Mouse (Mus musculus) kidney, embryonic 15.5 days (tissue): ENCODE results near the gene Fndc3b. TPM values are rescaled to one million over a fixed set of nuclear protein-coding genes. Genes with fewer than 3 reads are reported as not detected.

ENCODE experiments used
- ATAC-seq: fragments of 200-750 bp; cut with Nextera tagmentation; replicated peaks from 2 replicates; pipeline ENCODE4 v1.8.0; 2017; ENCODE audit warnings: moderate TSS enrichment; ENCODE audit not compliant: low FRiP score
- H3K27ac ChIP-seq: fragments of 300-500 bp; sonication (generic); 2 replicates; pipeline ENCODE4 v1.5.1; 2015; ENCODE audit warnings: mild to moderate bottlenecking, inconsistent platforms
- H3K27me3 ChIP-seq: fragments of 300-500 bp; sonication (generic); 2 replicates; pipeline ENCODE4 v1.6.1; 2015; ENCODE audit warnings: inconsistent platforms
- H3K36me3 ChIP-seq: fragments of 300-500 bp; sonication (generic); 2 replicates; pipeline ENCODE4 v1.6.1; 2015; ENCODE audit warnings: inconsistent platforms
- H3K4me1 ChIP-seq: fragments of 300-500 bp; sonication (generic); 2 replicates; pipeline ENCODE4 v1.6.1; 2015; ENCODE audit warnings: inconsistent platforms
- H3K4me2 ChIP-seq: fragments of 300-500 bp; sonication (generic); 2 replicates; pipeline ENCODE4 v1.6.1; 2015; ENCODE audit warnings: moderate library complexity, mild to moderate bottlenecking, inconsistent platforms
- H3K4me3 ChIP-seq: fragments of 300-500 bp; sonication (generic); replicated peaks from 2 replicates; pipeline ENCODE4 v1.5.1; 2015; ENCODE audit warnings: mild to moderate bottlenecking, inconsistent platforms
- H3K9ac ChIP-seq: fragments of 300-500 bp; sonication (generic); 2 replicates; pipeline ENCODE4 v1.6.1; 2015; ENCODE audit warnings: mild to moderate bottlenecking, inconsistent platforms
- H3K9me3 ChIP-seq: fragments of 300-500 bp; sonication (generic); replicated peaks from 2 replicates; pipeline ENCODE4 v1.6.1; 2016; ENCODE audit warnings: inconsistent platforms
- WGBS: fragments of 180-500 bp; shearing (Covaris S2); methylation state at CpG from one replicate; pipeline ENCODE4 v1.1.7; 2015; ENCODE audit warnings: mixed read lengths; 5-methylcytosine and 5-hydroxymethylcytosine counted together
- polyA plus RNA-seq: library from polyadenylated mRNA; unstranded; fragments of >200 nt; fragmentation: Nextera tagmentation; extraction: Ambion mirVana; gene quantifications from 2 replicates; pipeline ENCODE4 v1.2.1, GENCODE M21; 2015

The Fndc3b gene
- polyA plus RNA-seq, 1 experiment from 2014 or later: 32.8 TPM

DNA sequence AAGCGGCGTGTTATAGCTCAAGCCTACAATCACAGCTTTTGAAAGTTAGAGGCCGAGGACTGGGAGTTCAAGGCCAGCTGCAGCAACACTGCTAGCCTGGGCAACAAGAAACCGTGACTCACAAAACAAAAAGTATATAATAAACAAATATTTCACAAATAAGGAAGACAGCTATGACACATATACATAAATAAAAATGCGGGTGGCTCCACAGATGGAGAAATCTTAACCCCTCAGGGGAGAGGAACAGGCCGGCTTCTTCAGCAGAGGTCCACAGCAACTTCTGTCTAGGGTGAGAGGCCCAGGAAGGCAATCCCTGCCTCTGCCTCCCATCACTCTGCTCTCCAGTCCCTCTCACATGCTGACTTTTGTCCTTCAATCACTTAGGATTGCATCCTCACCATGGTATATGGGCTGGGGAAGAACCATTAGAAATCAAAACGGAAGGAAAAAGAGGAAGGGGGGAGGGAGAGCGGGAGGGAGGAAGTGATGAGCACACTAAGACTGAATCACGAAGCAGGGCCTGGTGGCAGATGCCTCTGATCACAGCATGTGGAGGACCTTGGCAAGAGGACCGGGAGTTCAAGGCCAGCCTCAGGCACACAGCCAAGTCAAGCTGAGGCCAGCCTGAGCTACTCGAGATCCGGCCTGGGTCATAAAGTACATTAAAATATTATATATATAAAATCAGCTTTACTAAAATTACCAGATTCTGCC, 21.8 kb downstream of the Fndc3b start:
- Histone ChIP-seq H3K27me3 (no peaks in the 10 kb centered on the region), H3K4me1 (peaks cover 67% of the 10 kb centered on the region), H3K4me3 (no peak overlapping the region), H3K27ac (peak overlapping the region; percentile 86), H3K36me3 (peaks cover 6% of the 10 kb centered on the region; the same call in 1 of the 2 replicates), H3K4me2 (no peak overlapping the region), H3K9ac (no peak overlapping the region), H3K9me3 (no peaks in the 10 kb centered on the region)
- 58% methylated on average over 12 of the region's 12 CpGs for WGBS
- ATAC-seq: no peak

- Histone ChIP-seq H3K4me1 (peaks cover 80% of the 10 kb centered on the region), H3K4me2 (no peak overlapping the region), H3K4me3 (no peak overlapping the region), H3K36me3 (peaks cover 15% of the 10 kb centered on the region; the same call in 1 of the 2 replicates), H3K9me3 (no peaks in the 10 kb centered on the region), H3K9ac (no peak overlapping the region), H3K27ac (peak overlapping the region; percentile 66), H3K27me3 (no peaks in the 10 kb centered on the region)
- WGBS: 64% methylated on average over 19 of the region's 19 CpGs
- ATAC-seq: no peak
Observed at GRCm38 (mm10) chr3:27686732-27687491, 24.2 kb downstream of the Fndc3b start.

GRCm38 (mm10) chr3:27685650-27686208, 25.4 kb downstream of the Fndc3b start:
- 0 out of 2 replicates have a peak, but pooled peaks have one; percentile 23 for ATAC-seq
- no peak overlapping the region for H3K4me3 ChIP-seq
- H3K4me1 ChIP-seq: peaks cover 69% of the 10 kb centered on the region
- H3K9me3 ChIP-seq: no peaks in the 10 kb centered on the region
- peaks cover 21% of the 10 kb centered on the region; the same call in 1 of the 2 replicates for H3K36me3 ChIP-seq
- 76% methylated on average over 14 of the region's 14 CpGs for WGBS
- no peak overlapping the region for H3K9ac ChIP-seq
- H3K4me2 ChIP-seq: no peak overlapping the region
- peak overlapping the region; percentile 66 for H3K27ac ChIP-seq
- H3K27me3 ChIP-seq: no peaks in the 10 kb centered on the region

DNA sequence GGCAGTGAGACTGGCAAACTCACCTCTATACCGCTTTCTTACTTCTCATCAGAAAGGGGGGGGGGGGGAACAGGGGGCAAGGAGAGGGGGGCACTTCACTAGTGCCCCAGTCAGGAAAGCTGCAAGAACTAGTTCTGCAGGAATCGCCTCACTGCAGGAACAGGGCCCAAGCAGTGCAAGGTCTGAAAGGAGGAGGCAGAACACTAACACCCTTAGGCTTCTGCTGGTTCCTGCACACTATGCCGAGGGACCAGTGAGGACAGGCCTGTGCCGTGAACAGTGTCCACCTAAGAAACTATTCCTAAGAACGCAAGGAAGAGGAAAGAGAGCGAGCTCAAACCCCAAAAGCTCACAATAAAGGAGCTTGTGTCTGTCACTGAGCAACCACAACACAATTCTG, 26.0 kb downstream of the Fndc3b start:
- WGBS: 76% methylated on average over 6 of the region's 6 CpGs
- H3K4me2 ChIP-seq: no peak overlapping the region
- H3K27me3 ChIP-seq: no peaks in the 10 kb centered on the region
- ATAC-seq: peak; percentile 68; the same call in 1 of the 2 replicates
- H3K36me3 ChIP-seq: peaks cover 24% of the 10 kb centered on the region; the same call in 1 of the 2 replicates
- no peak overlapping the region for H3K9ac ChIP-seq
- H3K4me3 ChIP-seq: no peak overlapping the region
- peak overlapping the region; percentile 66 for H3K27ac ChIP-seq
- peaks cover 63% of the 10 kb centered on the region for H3K4me1 ChIP-seq
- no peaks in the 10 kb centered on the region for H3K9me3 ChIP-seq

DNA sequence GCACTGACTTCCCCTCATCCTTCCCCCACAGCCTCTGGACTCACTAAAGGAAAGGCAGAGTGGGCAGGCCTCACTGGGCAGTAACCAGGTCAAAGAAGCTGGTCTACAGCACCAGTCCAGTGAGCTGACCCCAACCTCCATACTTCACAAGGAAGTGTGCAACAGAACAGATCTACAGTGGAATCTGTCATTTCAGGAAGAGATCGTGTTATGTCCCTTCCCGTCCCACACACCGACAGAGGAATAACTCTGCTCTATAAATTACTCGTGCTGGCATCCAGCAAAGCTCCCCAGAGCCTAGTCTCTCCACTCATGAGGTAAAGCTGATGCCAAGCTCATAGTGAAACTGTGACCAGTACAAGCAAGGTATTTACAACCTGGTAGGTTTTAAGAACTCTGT, 27.7 kb downstream of the Fndc3b start:
- no peak overlapping the region for H3K4me2 ChIP-seq
- ATAC-seq: 0 out of 2 replicates have a peak, but pooled peaks have one; percentile 15
- H3K36me3 ChIP-seq: peaks cover 30% of the 10 kb centered on the region
- H3K4me1 ChIP-seq: peaks cover 46% of the 10 kb centered on the region
- no peak overlapping the region for H3K27ac ChIP-seq
- WGBS: 29% methylated on average over 4 of the region's 4 CpGs
- H3K27me3 ChIP-seq: no peaks in the 10 kb centered on the region
- no peaks in the 10 kb centered on the region for H3K9me3 ChIP-seq
- H3K9ac ChIP-seq: no peak overlapping the region
- H3K4me3 ChIP-seq: no peak overlapping the region

DNA sequence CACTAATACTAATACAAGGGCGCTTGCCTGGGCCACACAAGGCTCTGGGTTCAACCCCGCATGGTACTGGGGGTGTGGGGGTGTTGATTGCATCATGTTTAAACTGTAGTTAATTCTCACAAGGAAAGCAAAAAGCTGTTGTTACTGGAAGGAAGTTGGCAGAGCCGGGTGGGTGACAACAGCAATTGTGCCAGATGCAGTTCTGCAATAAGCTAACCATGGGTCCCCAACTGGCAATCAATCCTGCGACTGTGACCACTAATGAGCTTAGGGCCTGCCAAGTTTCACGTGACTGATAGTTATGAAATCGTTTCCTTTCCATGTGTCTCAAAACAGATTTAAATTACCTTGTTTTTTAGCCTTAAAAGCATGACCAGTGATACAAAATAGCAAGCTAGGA, 33.5 kb downstream of the Fndc3b start:
- H3K9me3 ChIP-seq: no peaks in the 10 kb centered on the region
- H3K4me1 ChIP-seq: peaks cover 25% of the 10 kb centered on the region
- no peak overlapping the region for H3K9ac ChIP-seq
- H3K4me2 ChIP-seq: no peak overlapping the region
- peaks cover 29% of the 10 kb centered on the region for H3K36me3 ChIP-seq
- no peaks in the 10 kb centered on the region for H3K27me3 ChIP-seq
- H3K4me3 ChIP-seq: no peak overlapping the region
- no peak for ATAC-seq
- 63% methylated on average over 6 of the region's 6 CpGs for WGBS
- no peak overlapping the region for H3K27ac ChIP-seq

DNA sequence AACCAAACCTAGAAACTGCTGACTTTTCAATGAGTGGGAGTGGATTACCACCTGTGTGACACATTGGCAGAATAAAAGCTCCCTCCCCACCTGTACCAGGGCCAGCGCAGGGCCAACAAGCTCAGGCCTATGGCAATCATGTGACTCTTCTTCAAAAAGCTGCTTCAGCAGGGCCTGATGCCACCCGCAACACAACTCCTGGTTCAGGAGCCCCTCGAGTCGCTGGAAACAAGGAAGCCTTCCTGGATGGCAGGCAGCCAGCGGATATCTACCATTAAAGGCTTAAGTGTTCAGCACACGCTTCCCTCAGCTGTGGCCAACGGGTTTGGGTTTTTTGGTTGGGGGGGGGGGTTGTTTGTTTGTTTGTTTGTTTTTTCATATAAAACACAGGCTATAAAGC, 37.4 kb downstream of the Fndc3b start:
- H3K27me3 ChIP-seq: no peaks in the 10 kb centered on the region
- no peak overlapping the region for H3K9ac ChIP-seq
- 0 out of 2 replicates have a peak overlapping the region, but pooled peaks have one; percentile 9 for H3K27ac ChIP-seq
- no peak overlapping the region for H3K4me2 ChIP-seq
- no peak for ATAC-seq
- 76% methylated on average over 7 of the region's 7 CpGs for WGBS
- H3K9me3 ChIP-seq: no peaks in the 10 kb centered on the region
- H3K36me3 ChIP-seq: 0 out of 2 replicates have a peak, but pooled peaks cover 9% of the 10 kb centered on the region
- H3K4me3 ChIP-seq: no peak overlapping the region
- peaks cover 45% of the 10 kb centered on the region for H3K4me1 ChIP-seq

DNA sequence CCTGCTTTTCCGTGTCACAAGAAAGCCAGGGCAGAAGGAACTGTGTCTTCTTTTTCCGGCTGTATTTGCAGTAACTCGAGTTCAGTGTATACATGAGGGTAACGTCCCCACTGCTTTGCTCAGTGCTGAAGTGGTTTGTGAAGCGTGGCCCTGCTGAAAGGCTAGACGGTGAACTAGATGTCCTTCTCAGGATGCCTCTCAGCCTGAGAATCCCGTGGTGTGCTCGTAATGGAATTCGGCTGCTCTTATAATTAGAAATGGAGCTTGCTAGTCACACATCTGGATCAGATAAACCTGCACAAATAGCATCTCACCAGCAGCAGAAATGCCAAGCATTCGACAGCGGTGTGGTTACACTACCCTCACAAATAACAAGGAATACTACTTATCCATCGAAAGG, 40.7 kb downstream of the Fndc3b start:
- no peak overlapping the region for H3K4me2 ChIP-seq
- WGBS: 52% methylated on average over 12 of the region's 12 CpGs
- no peaks in the 10 kb centered on the region for H3K27me3 ChIP-seq
- H3K4me3 ChIP-seq: no peak overlapping the region
- H3K9ac ChIP-seq: no peak overlapping the region
- peaks cover 44% of the 10 kb centered on the region for H3K4me1 ChIP-seq
- H3K9me3 ChIP-seq: no peaks in the 10 kb centered on the region
- ATAC-seq: no peak; the same call in 1 of the 2 replicates
- H3K27ac ChIP-seq: no peak overlapping the region
- H3K36me3 ChIP-seq: 0 out of 2 replicates have a peak, but pooled peaks cover 2% of the 10 kb centered on the region

GRCm38 (mm10) chr3:27667280-27667679, 43.8 kb downstream of the Fndc3b start:
- WGBS: 80% methylated on average over 4 of the region's 4 CpGs
- Histone ChIP-seq H3K9ac (no peak overlapping the region), H3K27me3 (no peaks in the 10 kb centered on the region), H3K4me2 (no peak overlapping the region), H3K9me3 (no peaks in the 10 kb centered on the region), H3K4me3 (no peak overlapping the region), H3K4me1 (peaks cover 45% of the 10 kb centered on the region), H3K27ac (no peak overlapping the region), H3K36me3 (no peaks in the 10 kb centered on the region)
- no peak for ATAC-seq

DNA sequence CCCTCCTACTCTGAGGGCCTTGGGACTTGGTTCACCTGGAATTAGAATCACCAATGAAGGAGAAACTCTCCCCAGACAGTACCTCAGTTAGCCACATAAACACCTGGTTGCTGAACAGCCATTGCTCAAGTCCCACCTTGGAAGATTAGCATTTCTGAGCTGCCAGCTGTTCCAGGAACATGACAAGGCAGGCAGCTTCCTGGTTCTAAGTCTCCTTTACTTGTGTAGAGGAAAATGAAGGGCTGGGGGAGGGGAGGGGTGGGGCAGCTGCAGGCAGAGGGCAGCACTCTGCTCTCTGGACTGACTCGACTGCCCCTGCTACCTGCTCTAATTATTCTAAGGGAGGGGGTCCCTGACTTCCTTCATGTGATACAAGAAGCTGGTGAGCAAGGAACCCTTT, 45.8 kb downstream of the Fndc3b start:
- peaks cover 36% of the 10 kb centered on the region for H3K4me1 ChIP-seq
- no peak overlapping the region for H3K4me3 ChIP-seq
- no peaks in the 10 kb centered on the region for H3K36me3 ChIP-seq
- H3K9ac ChIP-seq: no peak overlapping the region
- no peaks in the 10 kb centered on the region for H3K9me3 ChIP-seq
- no peak overlapping the region for H3K27ac ChIP-seq
- no peak overlapping the region for H3K4me2 ChIP-seq
- H3K27me3 ChIP-seq: no peaks in the 10 kb centered on the region
- 0 out of 2 replicates have a peak, but pooled peaks have one; percentile 45 for ATAC-seq
- WGBS: 7% methylated on average over 1 of the region's 1 CpGs

DNA sequence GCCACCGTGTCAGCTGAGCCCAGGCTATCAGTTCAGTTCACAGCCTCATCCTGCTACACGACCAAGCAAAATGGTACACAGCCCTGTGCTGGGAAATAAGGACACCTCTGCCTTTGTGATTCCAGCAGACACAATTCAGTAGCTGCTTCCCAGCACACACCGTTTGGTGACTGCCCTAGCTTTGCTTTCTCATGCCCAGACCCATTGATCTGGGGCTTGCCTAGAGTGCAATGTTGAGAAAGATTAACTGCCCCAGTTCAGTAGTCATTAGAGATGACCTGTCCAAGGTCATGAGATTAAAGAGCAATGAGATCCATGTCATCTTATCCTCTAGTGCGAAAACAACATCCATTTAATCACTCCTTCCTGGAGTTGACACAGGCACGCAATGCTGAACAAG, 47.9 kb downstream of the Fndc3b start:
- peaks cover 46% of the 10 kb centered on the region for H3K4me1 ChIP-seq
- H3K9me3 ChIP-seq: no peaks in the 10 kb centered on the region
- no peak for ATAC-seq
- no peak overlapping the region for H3K4me2 ChIP-seq
- no peak overlapping the region for H3K9ac ChIP-seq
- H3K4me3 ChIP-seq: no peak overlapping the region
- 0 out of 2 replicates have a peak overlapping the region, but pooled peaks have one; percentile 37 for H3K27ac ChIP-seq
- H3K36me3 ChIP-seq: no peaks in the 10 kb centered on the region
- 35% methylated on average over 5 of the region's 5 CpGs for whole genome bisulfite sequencing
- no peaks in the 10 kb centered on the region for H3K27me3 ChIP-seq
